Mouse (Mus musculus): ENCODE results near the gene Gm20388. TPM values are rescaled to one million over a fixed set of nuclear protein-coding genes. Genes with fewer than 3 reads are reported as not detected.

Gene Gm20388
- polyA plus RNA-seq, 1 experiment from 2014 or later, result 7.4 TPM

- H3K27me3 ChIP-seq, result no peaks in the 10 kb centered on the region
- no peak overlapping the region for H3K9ac ChIP-seq
- ATAC-seq (replicated peaks; ENCODE audit: low FRiP score), result peak; percentile 13; the same call in 1 of the 2 replicates
- H3K27ac ChIP-seq, result peak overlapping the region; percentile 97
- no peak overlapping the region for H3K4me3 ChIP-seq (replicated peaks)
- H3K4me1 ChIP-seq, result peaks cover 60% of the 10 kb centered on the region
- H3K9me3 ChIP-seq (replicated peaks), result no peaks in the 10 kb centered on the region
- peaks cover 15% of the 10 kb centered on the region for H3K36me3 ChIP-seq
- WGBS, result 40% methylated on average over 12 of the region's 12 CpGs
- H3K4me2 ChIP-seq, result no peak overlapping the region; the same call in 1 of the 2 replicates
Observed at GRCm38 (mm10) chr8:121896476-121897145, 1986.0 kb downstream of the Gm20388 start.

- Histone ChIP-seq H3K4me1 (peaks cover 66% of the 10 kb centered on the region), H3K4me2 (peak overlapping the region; percentile 48; the same call in 1 of the 2 replicates)
Observed at GRCm38 (mm10) chr8:121897205-121897604, 1986.6 kb downstream of the Gm20388 start.

GRCm38 (mm10) chr8:121897871-121898381 is 1987.3 kb downstream of the Gm20388 start:
- Histone ChIP-seq H3K9me3 (replicated peaks) (no peaks in the 10 kb centered on the region), H3K27ac (peak overlapping the region; percentile 97), H3K9ac (no peak overlapping the region), H3K4me2 (peak overlapping the region; percentile 48), H3K4me3 (replicated peaks) (0 out of 2 replicates have a peak overlapping the region, but pooled peaks have one; percentile 1), H3K36me3 (peaks cover 15% of the 10 kb centered on the region), H3K27me3 (no peaks in the 10 kb centered on the region), H3K4me1 (peaks cover 73% of the 10 kb centered on the region)
- 7% methylated on average over 7 of the region's 7 CpGs for WGBS
- peak; percentile 37; the same call in 1 of the 2 replicates for ATAC-seq (replicated peaks; ENCODE audit: low FRiP score)

More at GRCm38 (mm10) chr8:121897205-121897604, 1986.6 kb downstream of the Gm20388 start:
- Histone ChIP-seq H3K27ac (peak overlapping the region; percentile 97), H3K36me3 (peaks cover 15% of the 10 kb centered on the region), H3K9ac (no peak overlapping the region), H3K9me3 (replicated peaks) (no peaks in the 10 kb centered on the region), H3K27me3 (no peaks in the 10 kb centered on the region), H3K4me3 (replicated peaks) (no peak overlapping the region)
- WGBS, result 51% methylated on average over 9 of the region's 9 CpGs
- ATAC-seq (replicated peaks; ENCODE audit: low FRiP score), result no peak

- Histone ChIP-seq H3K4me3 (replicated peaks) (0 out of 2 replicates have a peak overlapping the region, but pooled peaks have one; percentile 1), H3K9ac (peak overlapping the region; percentile 38), H3K27me3 (no peaks in the 10 kb centered on the region), H3K4me1 (peaks cover 77% of the 10 kb centered on the region), H3K27ac (peak overlapping the region; percentile 97), H3K36me3 (peaks cover 13% of the 10 kb centered on the region), H3K4me2 (peak overlapping the region; percentile 48), H3K9me3 (replicated peaks) (no peaks in the 10 kb centered on the region)
- WGBS, result 5% methylated on average over 4 of the region's 4 CpGs
- peak; percentile 82 for ATAC-seq (replicated peaks; ENCODE audit: low FRiP score)
Observed at GRCm38 (mm10) chr8:121898401-121898931, 1987.8 kb downstream of the Gm20388 start.

GRCm38 (mm10) chr8:121899180-121900044 is 1988.8 kb downstream of the Gm20388 start:
- no peak overlapping the region for H3K9ac ChIP-seq
- H3K4me2 ChIP-seq, result 0 out of 2 replicates have a peak overlapping the region, but pooled peaks have one; percentile 48
- peaks cover 81% of the 10 kb centered on the region for H3K4me1 ChIP-seq
- H3K27me3 ChIP-seq, result no peaks in the 10 kb centered on the region
- 78% methylated on average over 18 of the region's 18 CpGs for WGBS
- no peaks in the 10 kb centered on the region for H3K9me3 ChIP-seq (replicated peaks)
- H3K36me3 ChIP-seq, result peaks cover 12% of the 10 kb centered on the region
- H3K27ac ChIP-seq, result peak overlapping the region; percentile 97; the same call in 1 of the 2 replicates
- ATAC-seq (replicated peaks; ENCODE audit: low FRiP score), result peak; percentile 23; the same call in 1 of the 2 replicates
- H3K4me3 ChIP-seq (replicated peaks), result no peak overlapping the region

GRCm38 (mm10) chr8:121901498-121902236 is 1991.0 kb downstream of the Gm20388 start:
- H3K4me1 ChIP-seq, result peaks cover 88% of the 10 kb centered on the region
- no peak overlapping the region for H3K4me3 ChIP-seq (replicated peaks)
- H3K9ac ChIP-seq, result 0 out of 2 replicates have a peak overlapping the region, but pooled peaks have one; percentile 10
- ATAC-seq (replicated peaks; ENCODE audit: low FRiP score), result 0 out of 2 replicates have a peak, but pooled peaks have one; percentile 6
- no peak overlapping the region for H3K4me2 ChIP-seq
- H3K27me3 ChIP-seq, result no peaks in the 10 kb centered on the region
- no peaks in the 10 kb centered on the region for H3K36me3 ChIP-seq
- no peaks in the 10 kb centered on the region for H3K9me3 ChIP-seq (replicated peaks)
- WGBS, result 23% methylated on average over 8 of the region's 8 CpGs
- peak overlapping the region; percentile 78 for H3K27ac ChIP-seq

- Histone ChIP-seq H3K9me3 (replicated peaks) (no peaks in the 10 kb centered on the region), H3K36me3 (no peaks in the 10 kb centered on the region), H3K4me2 (0 out of 2 replicates have a peak overlapping the region, but pooled peaks have one; percentile 98), H3K4me1 (peaks cover 83% of the 10 kb centered on the region), H3K27ac (no peak overlapping the region), H3K27me3 (peaks cover 3% of the 10 kb centered on the region; the same call in 1 of the 2 replicates), H3K9ac (no peak overlapping the region), H3K4me3 (replicated peaks) (no peak overlapping the region)
- ATAC-seq (replicated peaks; ENCODE audit: low FRiP score), result no peak
- WGBS, result 67% methylated on average over 6 of the region's 6 CpGs
Observed at GRCm38 (mm10) chr8:121903977-121904376, 1993.3 kb downstream of the Gm20388 start.

GRCm38 (mm10) chr8:121904999-121905398 is 1994.4 kb downstream of the Gm20388 start:
- Histone ChIP-seq H3K27me3 (peaks cover 6% of the 10 kb centered on the region; the same call in 1 of the 2 replicates), H3K4me3 (replicated peaks) (peak overlapping the region; percentile 60; the same call in 1 of the 2 replicates), H3K4me2 (peak overlapping the region; percentile 98), H3K9me3 (replicated peaks) (no peaks in the 10 kb centered on the region), H3K27ac (no peak overlapping the region), H3K9ac (no peak overlapping the region), H3K36me3 (no peaks in the 10 kb centered on the region), H3K4me1 (peaks cover 80% of the 10 kb centered on the region)
- 85% methylated on average over 9 of the region's 9 CpGs for WGBS
- ATAC-seq (replicated peaks; ENCODE audit: low FRiP score), result no peak

GRCm38 (mm10) chr8:121905420-121905819 is 1994.8 kb downstream of the Gm20388 start:
- H3K4me1 ChIP-seq, result peaks cover 79% of the 10 kb centered on the region
- H3K36me3 ChIP-seq, result no peaks in the 10 kb centered on the region
- H3K27me3 ChIP-seq, result peaks cover 6% of the 10 kb centered on the region; the same call in 1 of the 2 replicates
- 52% methylated on average over 1 of the region's 1 CpGs for WGBS
- no peak overlapping the region for H3K27ac ChIP-seq
- 0 out of 2 replicates have a peak overlapping the region, but pooled peaks have one; percentile 2 for H3K9ac ChIP-seq
- peak overlapping the region; percentile 60 for H3K4me3 ChIP-seq (replicated peaks)
- ATAC-seq (replicated peaks; ENCODE audit: low FRiP score), result no peak
- no peaks in the 10 kb centered on the region for H3K9me3 ChIP-seq (replicated peaks)
- peak overlapping the region; percentile 98 for H3K4me2 ChIP-seq

- Histone ChIP-seq H3K27me3 (peaks cover 6% of the 10 kb centered on the region; the same call in 1 of the 2 replicates), H3K9ac (peak overlapping the region; percentile 44; the same call in 1 of the 2 replicates), H3K4me2 (peak overlapping the region; percentile 98), H3K36me3 (no peaks in the 10 kb centered on the region), H3K9me3 (replicated peaks) (no peaks in the 10 kb centered on the region), H3K4me1 (peaks cover 79% of the 10 kb centered on the region), H3K4me3 (replicated peaks) (peak overlapping the region; percentile 60), H3K27ac (no peak overlapping the region)
- 21% methylated on average over 5 of the region's 5 CpGs for WGBS
- ATAC-seq (replicated peaks; ENCODE audit: low FRiP score), result no peak
Observed at GRCm38 (mm10) chr8:121905864-121906263, 1995.2 kb downstream of the Gm20388 start.
